Mouse (Mus musculus) CH12F3 (cell line): ENCODE measurements around the gene Lad1.

Experiments
- in situ Hi-C: fragments of 300-500 bp; cut with MboI; formaldehyde crosslinking; loops from 2 replicates; pipeline ENCODE4 v1.14.3; 2020; ENCODE audit warnings: low sequenced_read_pairs

The Lad1 gene

GRCm38 (mm10) chr1:135800192-135800950 lies 18.0 kb upstream of the Lad1 start:
- in situ Hi-C loops, result no loop called here

- in situ Hi-C loops, result no loop called here
Observed at GRCm38 (mm10) chr1:135807546-135807945, 10.9 kb upstream of the Lad1 start.

GRCm38 (mm10) chr1:135810180-135810579 lies 8.2 kb upstream of the Lad1 start:
- in situ Hi-C loops, result no loop called here

- in situ Hi-C loops, result no loop called here
Observed at GRCm38 (mm10) chr1:135811016-135811646, 7.3 kb upstream of the Lad1 start.

- in situ Hi-C loops, result no loop called here
Observed at GRCm38 (mm10) chr1:135812205-135812604, 6.2 kb upstream of the Lad1 start.

GRCm38 (mm10) chr1:135812618-135813017 lies 5.8 kb upstream of the Lad1 start:
- in situ Hi-C loops, result no loop called here

GRCm38 (mm10) chr1:135813071-135813470 lies 5.3 kb upstream of the Lad1 start:
- in situ Hi-C loops, result no loop called here

- in situ Hi-C loops, result no loop called here
Observed at GRCm38 (mm10) chr1:135813687-135814395, 4.6 kb upstream of the Lad1 start.

GRCm38 (mm10) chr1:135814531-135814930 lies 3.9 kb upstream of the Lad1 start:
- in situ Hi-C loops, result no loop called here

GRCm38 (mm10) chr1:135817595-135817994 lies 803 bp upstream of the Lad1 start:
- in situ Hi-C loops, result no loop called here

GRCm38 (mm10) chr1:135820071-135820470 lies 1.7 kb downstream of the Lad1 start:
- in situ Hi-C loops, result no loop called here

GRCm38 (mm10) chr1:135820736-135821364 lies 2.5 kb downstream of the Lad1 start:
- in situ Hi-C loops, result no loop called here

- in situ Hi-C loops, result no loop called here
Observed at GRCm38 (mm10) chr1:135821780-135822179, 3.4 kb downstream of the Lad1 start.

- in situ Hi-C loops, result no loop called here
Observed at GRCm38 (mm10) chr1:135828918-135829317, 10.5 kb downstream of the Lad1 start.

- in situ Hi-C loops, result no loop called here
Observed at GRCm38 (mm10) chr1:135834206-135834859, 15.9 kb downstream of the Lad1 start.

- in situ Hi-C loops, result no loop called here
Observed at GRCm38 (mm10) chr1:135834983-135835382, 16.6 kb downstream of the Lad1 start.

GRCm38 (mm10) chr1:135835716-135836483 lies 17.5 kb downstream of the Lad1 start, which contains the start of gene Tnnt2:
Tnnt2 (plus strand) TSS chr1:135836354.
- in situ Hi-C loops, result no loop called here

GRCm38 (mm10) chr1:135838626-135839025 lies 20.2 kb downstream of the Lad1 start:
- in situ Hi-C loops, result no loop called here

GRCm38 (mm10) chr1:135839065-135839464 lies 20.7 kb downstream of the Lad1 start:
- in situ Hi-C loops, result no loop called here
